Mouse (Mus musculus) midbrain, embryonic 14.5 days (tissue): Measurements from ENCODE around the gene Rassf5. TPM values are rescaled to one million over a fixed set of nuclear protein-coding genes. Genes with fewer than 3 reads are reported as not detected.

Experiments used
- ATAC-seq: fragments of 200-750 bp; cut with Nextera tagmentation; 2 replicates; pipeline ENCODE4 v1.8.0; 2017; ENCODE audit warnings: moderate number of reproducible peaks, moderate library complexity; ENCODE audit not compliant: low FRiP score, low TSS enrichment
- DNase-seq: peaks from one replicate; pipeline ENCODE4 v3.0.0-alpha.2; 2015
- H3K27ac ChIP-seq: fragments of 300-500 bp; sonication (generic); replicated peaks from 2 replicates; pipeline ENCODE4 v1.5.1; 2014; ENCODE audit warnings: mild to moderate bottlenecking, low read depth, low read length, moderate library complexity
- H3K27me3 ChIP-seq: fragments of 300-500 bp; sonication (generic); 2 replicates; pipeline ENCODE4 v1.6.1; 2014; ENCODE audit warnings: low read length, control low read depth, mixed read lengths; ENCODE audit not compliant: control insufficient read depth, insufficient read depth
- H3K36me3 ChIP-seq: fragments of 300-500 bp; sonication (generic); 2 replicates; pipeline ENCODE4 v1.6.1; 2014; ENCODE audit warnings: low read length, control low read depth; ENCODE audit not compliant: control insufficient read depth, insufficient read depth
- H3K4me1 ChIP-seq: fragments of 300-500 bp; sonication (generic); 2 replicates; pipeline ENCODE4 v1.6.1; 2014; ENCODE audit warnings: mild to moderate bottlenecking, antibody characterized with exemption, low read length, control low read depth; ENCODE audit not compliant: control insufficient read depth, insufficient read depth
- H3K4me2 ChIP-seq: fragments of 300-500 bp; sonication (generic); 2 replicates; pipeline ENCODE4 v1.6.1; 2014; ENCODE audit warnings: mild to moderate bottlenecking, low read length, moderate library complexity
- H3K4me3 ChIP-seq: fragments of 300-500 bp; sonication (generic); replicated peaks from 2 replicates; pipeline ENCODE4 v1.5.1; 2014; ENCODE audit warnings: low read depth, low read length
- H3K9ac ChIP-seq: fragments of 300-500 bp; sonication (generic); replicated peaks from 2 replicates; pipeline ENCODE4 v1.6.1; 2014; ENCODE audit warnings: mild to moderate bottlenecking, low read length, moderate library complexity
- H3K9me3 ChIP-seq: fragments of 300-500 bp; sonication (generic); 2 replicates; pipeline ENCODE4 v1.6.1; 2016; ENCODE audit warnings: low read length, control low read depth, mixed read lengths; ENCODE audit not compliant: control insufficient read depth
- WGBS: fragments of 180-500 bp; shearing (Covaris S2); extraction: QIAGEN DNeasy Blood & Tissue Kit; methylation state at CpG from one replicate; pipeline ENCODE4 v1.1.7; 2014; 5-methylcytosine and 5-hydroxymethylcytosine counted together
- polyA plus RNA-seq: library from polyadenylated mRNA; unstranded; fragments of >200 nt; fragmentation: Nextera tagmentation; extraction: Ambion mirVana; gene quantifications from 2 replicates; pipeline ENCODE4 v1.2.1, GENCODE M21; 2014

Rassf5 gene
- polyA plus RNA-seq, 1 experiment from 2014 or later: 3.0 TPM

DNA sequence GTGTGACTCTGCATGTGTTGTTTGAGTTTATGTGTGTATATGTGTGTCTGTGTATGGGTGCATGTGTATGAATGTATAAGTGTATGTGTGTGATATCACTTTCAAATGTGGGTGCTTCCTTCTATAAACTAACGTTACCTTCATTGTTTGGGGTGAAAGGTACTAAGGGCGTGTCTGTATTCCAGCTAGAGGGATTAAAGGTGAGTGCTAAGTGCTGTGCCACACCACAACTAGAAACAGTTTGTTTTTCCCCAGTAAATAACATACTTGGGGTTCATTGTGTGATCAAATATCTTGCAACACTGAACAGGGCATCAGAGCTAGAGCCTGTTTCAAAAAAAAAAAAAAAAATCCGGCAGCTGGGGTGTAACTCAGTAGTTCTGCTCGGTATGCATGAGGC is 36.7 kb upstream of the Rassf5 start:
- Histone ChIP-seq H3K9ac (no peak overlapping the region), H3K27ac (no peak overlapping the region), H3K4me1 (no peaks in the 10 kb centered on the region), H3K4me3 (no peak overlapping the region), H3K36me3 (0 out of 2 replicates have a peak, but pooled peaks cover under 1% of the 10 kb centered on the region), H3K4me2 (no peak overlapping the region), H3K27me3 (no peaks in the 10 kb centered on the region), H3K9me3 (no peaks in the 10 kb centered on the region)
- WGBS: 63% methylated on average over 4 of the region's 4 CpGs
- no peak for ATAC-seq
- DNase-seq: no peak

DNA sequence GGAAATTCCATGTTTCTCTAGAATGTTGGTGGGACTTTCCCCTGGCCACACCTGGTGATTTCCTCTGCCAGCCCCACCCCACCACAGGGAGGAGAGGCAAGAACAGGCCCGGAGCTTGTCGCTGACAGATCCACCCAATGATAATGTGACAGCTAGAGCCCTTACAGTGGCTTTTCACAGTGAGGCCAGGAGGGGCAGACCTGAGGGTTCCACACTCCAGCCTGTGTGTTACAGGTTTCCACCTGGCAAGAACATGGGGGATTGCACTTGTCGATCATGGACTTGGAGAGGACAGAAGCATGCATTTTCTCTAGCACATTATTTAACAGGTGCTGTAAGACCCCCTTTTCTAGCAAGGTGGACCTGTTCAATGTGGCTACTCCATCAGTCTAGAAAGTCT is 35.2 kb upstream of the Rassf5 start:
- ATAC-seq (no peak), DNase-seq (no peak)
- Histone ChIP-seq H3K4me3 (no peak overlapping the region), H3K27me3 (no peaks in the 10 kb centered on the region), H3K36me3 (no peaks in the 10 kb centered on the region), H3K9me3 (no peaks in the 10 kb centered on the region), H3K9ac (no peak overlapping the region), H3K4me2 (no peak overlapping the region), H3K4me1 (no peaks in the 10 kb centered on the region), H3K27ac (no peak overlapping the region)
- WGBS: 61% methylated on average over 3 of the region's 3 CpGs

DNA sequence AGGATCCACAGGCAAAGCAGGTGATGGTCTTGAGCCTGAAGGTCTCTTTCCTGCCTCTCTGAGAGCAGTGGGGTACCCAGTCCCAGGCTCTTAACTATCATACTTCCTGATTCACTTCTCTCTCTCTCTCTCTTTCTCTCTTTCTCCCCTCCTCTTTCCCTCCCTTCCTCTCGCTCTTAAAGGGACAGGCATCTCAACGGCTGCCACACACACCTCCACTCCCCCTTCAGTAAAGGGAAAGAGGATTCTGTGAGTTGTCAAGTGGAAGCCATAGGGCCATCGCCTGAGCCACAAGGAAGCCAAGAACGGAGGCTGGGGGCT is 34.4 kb upstream of the Rassf5 start, which contains the start of gene Ikbke:
Ikbke (minus strand) TSS at position 151 of the 321 bp plus-strand sequence.
- Histone ChIP-seq H3K4me3 (no peak within 1 kb of the TSS), H3K27me3 (no peaks in the 10 kb centered on the region), H3K9me3 (no peaks in the 10 kb centered on the region), H3K9ac (no peak within 1 kb of the TSS), H3K4me1 (no peaks in the 10 kb centered on the region), H3K4me2 (no peak within 1 kb of the TSS), H3K27ac (no peak within 1 kb of the TSS), H3K36me3 (no peaks in the 10 kb centered on the region)
- no peak for ATAC-seq
- 49% methylated on average over 4 of the region's 4 CpGs for WGBS
- DNase-seq: no peak

DNA sequence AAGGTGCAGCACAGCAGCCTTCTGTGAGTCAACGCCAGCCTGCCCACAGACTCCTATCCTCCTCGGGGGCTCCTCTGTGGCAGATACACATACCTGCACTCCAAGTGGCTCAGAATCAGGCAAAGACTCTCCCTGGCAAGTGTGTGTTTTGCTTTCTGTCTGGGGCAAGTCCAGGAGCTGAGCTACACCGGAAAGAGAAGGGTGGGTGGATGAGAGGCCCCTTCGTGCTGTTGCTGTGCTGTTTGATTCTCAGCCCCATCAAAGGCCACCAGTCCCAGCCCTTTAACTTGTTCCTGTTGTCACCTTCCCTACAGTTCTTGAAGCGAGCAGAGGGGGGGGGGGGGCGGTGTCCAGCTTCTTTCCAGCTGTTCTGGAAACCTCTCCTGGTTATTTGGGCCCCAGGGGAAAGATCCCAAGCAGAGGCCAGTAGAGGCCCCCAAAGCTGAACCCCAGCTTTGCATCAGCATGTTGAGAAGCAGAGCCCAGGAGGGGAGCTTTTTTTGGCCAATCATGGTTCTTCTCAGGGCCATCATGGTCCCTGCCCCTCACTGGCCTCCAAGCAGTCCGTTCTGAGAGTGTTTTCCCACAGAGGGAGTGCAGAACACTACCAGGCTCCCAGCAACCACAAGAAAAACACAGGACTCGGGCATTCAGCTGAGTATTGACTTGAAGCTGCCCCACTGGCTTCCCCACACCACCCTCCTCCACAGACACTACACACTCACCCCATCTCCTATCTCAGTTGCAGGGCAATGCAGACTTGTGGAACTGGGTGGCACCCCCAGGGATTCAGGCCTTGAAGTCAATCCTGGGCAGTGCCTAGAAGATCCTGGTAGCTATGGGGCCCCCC is 33.8 kb upstream of the Rassf5 start:
- Histone ChIP-seq H3K27ac (no peak overlapping the region), H3K4me1 (no peaks in the 10 kb centered on the region), H3K4me2 (no peak overlapping the region), H3K4me3 (no peak overlapping the region), H3K9ac (no peak overlapping the region), H3K36me3 (no peaks in the 10 kb centered on the region), H3K27me3 (no peaks in the 10 kb centered on the region), H3K9me3 (no peaks in the 10 kb centered on the region)
- 56% methylated on average over 8 of the region's 8 CpGs for WGBS
- ATAC-seq (no peak), DNase-seq (no peak)

DNA sequence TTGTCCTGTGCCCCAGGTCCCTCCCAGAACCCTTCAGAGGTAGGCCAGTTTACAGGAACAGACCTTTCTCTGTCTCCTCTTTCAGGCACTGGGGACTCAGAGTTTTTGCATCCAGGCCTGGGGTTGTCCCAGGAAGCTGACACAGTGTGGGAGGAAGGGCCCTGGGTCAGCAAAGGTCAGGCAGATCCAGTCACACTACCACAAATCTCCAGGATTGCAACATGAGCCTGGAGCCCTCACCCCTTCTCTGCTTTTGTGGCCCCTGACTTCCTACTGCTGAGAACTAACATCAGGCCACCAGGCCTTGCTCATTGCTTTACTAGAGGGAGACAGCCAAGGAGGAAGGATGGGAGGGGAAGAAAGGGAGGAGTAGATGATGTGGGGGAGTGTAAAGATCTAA is 31.8 kb upstream of the Rassf5 start:
- H3K9me3 ChIP-seq: no peaks in the 10 kb centered on the region
- no peak overlapping the region for H3K27ac ChIP-seq
- no peaks in the 10 kb centered on the region for H3K4me1 ChIP-seq
- H3K9ac ChIP-seq: no peak overlapping the region
- H3K27me3 ChIP-seq: no peaks in the 10 kb centered on the region
- no peak overlapping the region for H3K4me2 ChIP-seq
- no peaks in the 10 kb centered on the region for H3K36me3 ChIP-seq
- H3K4me3 ChIP-seq: no peak overlapping the region
- ATAC-seq (no peak), DNase-seq (no peak)

DNA sequence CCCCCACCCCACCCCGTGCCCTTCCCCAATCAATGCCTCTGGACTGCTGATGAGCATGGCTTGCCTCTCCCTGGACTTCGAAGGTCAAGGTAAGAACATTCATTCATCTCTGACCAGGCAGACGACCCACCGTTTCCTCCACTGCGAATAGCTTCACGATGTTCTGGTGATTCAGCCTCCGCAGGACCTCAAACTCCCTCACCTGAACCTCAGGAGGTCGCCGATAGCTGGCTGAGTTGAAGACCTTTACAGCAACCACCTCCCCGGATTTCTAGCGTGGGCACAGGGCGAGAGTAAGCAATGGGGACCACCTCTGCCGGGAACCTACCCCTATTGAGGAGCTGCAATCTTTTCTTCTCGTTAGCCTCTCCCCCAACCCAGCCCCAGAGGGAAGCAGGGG is 30.5 kb upstream of the Rassf5 start:
- DNase-seq: no peak
- no peak overlapping the region for H3K9ac ChIP-seq
- no peaks in the 10 kb centered on the region for H3K4me1 ChIP-seq
- H3K4me3 ChIP-seq: no peak overlapping the region
- ATAC-seq: no peak
- H3K36me3 ChIP-seq: no peaks in the 10 kb centered on the region
- 82% methylated on average over 14 of the region's 14 CpGs for WGBS
- no peak overlapping the region for H3K4me2 ChIP-seq
- no peaks in the 10 kb centered on the region for H3K27me3 ChIP-seq
- no peak overlapping the region for H3K27ac ChIP-seq
- H3K9me3 ChIP-seq: no peaks in the 10 kb centered on the region

DNA sequence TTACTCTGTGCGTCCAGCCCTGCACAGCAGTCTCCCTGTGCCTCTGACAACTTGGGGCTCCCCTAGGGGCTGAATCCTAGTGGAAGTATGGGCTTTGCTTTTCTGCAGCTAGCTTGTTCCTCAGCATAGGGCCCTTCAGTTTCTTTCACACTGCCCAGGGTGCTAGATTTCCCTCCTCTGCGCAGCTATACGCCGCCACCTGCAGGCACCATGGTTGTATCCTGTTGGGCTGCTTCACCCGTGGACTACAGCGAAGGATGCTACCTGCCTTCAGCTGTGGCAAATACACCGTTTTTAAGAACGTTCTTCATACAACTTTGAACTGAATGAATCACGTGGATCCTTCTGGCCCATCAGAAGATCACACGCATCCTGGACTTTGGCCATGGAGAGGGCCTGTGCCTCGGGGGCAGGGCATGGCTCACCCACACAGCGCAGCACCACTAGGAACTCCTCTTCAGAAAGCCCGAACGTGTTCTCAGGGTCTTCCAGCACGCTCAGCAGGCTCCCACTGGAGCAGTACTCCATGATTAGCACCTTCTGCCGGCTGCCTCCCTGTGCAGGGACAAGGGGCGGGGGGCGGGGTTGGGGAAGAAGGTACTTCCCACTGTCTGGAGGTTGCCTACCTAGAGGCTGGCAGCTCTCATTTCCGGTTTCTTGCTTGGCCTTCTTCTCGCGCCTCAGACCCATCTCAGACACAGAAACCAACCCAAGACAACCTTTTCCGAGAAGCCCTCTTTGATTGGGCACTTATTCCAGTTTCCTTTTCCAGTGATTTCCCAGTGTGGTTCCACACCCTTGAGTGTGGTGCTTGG is 29.9 kb upstream of the Rassf5 start:
- ATAC-seq (no peak), DNase-seq (no peak)
- H3K9me3 ChIP-seq: no peaks in the 10 kb centered on the region
- no peaks in the 10 kb centered on the region for H3K36me3 ChIP-seq
- H3K27me3 ChIP-seq: no peaks in the 10 kb centered on the region
- H3K4me1 ChIP-seq: no peaks in the 10 kb centered on the region
- H3K4me2 ChIP-seq: no peak overlapping the region
- H3K27ac ChIP-seq: no peak overlapping the region
- no peak overlapping the region for H3K9ac ChIP-seq
- no peak overlapping the region for H3K4me3 ChIP-seq
- WGBS: 60% methylated on average over 22 of the region's 22 CpGs

DNA sequence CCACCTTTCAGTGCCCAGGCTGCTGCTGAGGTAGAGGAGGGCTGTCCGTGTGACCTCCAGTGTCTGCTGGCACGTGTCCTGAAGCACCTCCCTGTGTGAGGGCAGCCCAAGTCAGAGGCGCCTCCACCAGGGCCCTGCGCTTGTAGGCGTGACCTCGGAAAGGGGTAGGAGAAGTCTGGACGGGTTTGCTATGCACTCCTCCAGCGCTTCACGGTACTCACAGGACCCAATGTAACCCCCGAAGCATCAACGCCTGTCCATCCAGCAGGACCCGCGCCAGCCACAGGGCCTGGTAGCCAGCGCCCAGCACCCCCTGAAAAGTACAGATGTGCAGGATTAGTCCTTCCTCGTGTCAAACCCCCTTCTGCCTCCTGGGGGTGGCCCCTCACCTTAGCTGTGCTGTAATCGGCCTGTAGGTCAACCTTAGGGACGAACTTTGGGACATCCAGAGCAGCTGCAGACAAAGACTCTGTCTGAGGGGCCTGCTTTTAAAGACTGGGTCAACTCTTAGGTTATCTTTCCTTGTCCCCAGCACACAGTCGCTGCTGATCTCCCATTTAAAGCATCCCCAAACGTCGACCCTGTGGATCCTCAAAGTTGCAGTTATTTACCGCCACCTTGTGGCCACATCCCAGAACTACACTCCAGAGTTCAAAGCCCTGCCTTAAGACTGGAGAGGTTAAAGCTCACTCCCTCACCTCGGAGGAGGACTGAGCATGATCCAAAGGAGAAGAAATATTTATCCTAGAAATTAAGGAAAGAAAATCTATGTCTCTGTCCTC is 24.9 kb upstream of the Rassf5 start:
- peak; percentile 49; the same call in 1 of the 2 replicates for ATAC-seq

More for the DNA sequence above, 24.9 kb upstream of the Rassf5 start:
- Histone ChIP-seq H3K4me3 (no peak overlapping the region), H3K36me3 (no peaks in the 10 kb centered on the region), H3K4me2 (peak overlapping the region; percentile 11), H3K9ac (no peak overlapping the region), H3K9me3 (no peaks in the 10 kb centered on the region), H3K4me1 (no peaks in the 10 kb centered on the region), H3K27ac (no peak overlapping the region), H3K27me3 (no peaks in the 10 kb centered on the region)
- WGBS: 25% methylated on average over 22 of the region's 22 CpGs
- DNase-seq: peak; percentile 91
